Mouse (Mus musculus) spleen, adult 2 months (tissue): ENCODE measurements around the gene Mrps18a.

Experiments
- CTCF ChIP-seq: fragments of 200-500 bp; IDR thresholded peaks from 2 replicates; pipeline ENCODE4 v1.5.1; 2011; ENCODE audit warnings: mild to moderate bottlenecking, inconsistent platforms; ENCODE audit not compliant: insufficient read depth, insufficient read length, insufficient replicate concordance; ENCODE audit errors: extremely low read depth
- POLR2A ChIP-seq: fragments of 200-500 bp; IDR thresholded peaks from 2 replicates; pipeline ENCODE4 v1.6.1; 2011; ENCODE audit warnings: low read depth, low read length, inconsistent platforms

DNA sequence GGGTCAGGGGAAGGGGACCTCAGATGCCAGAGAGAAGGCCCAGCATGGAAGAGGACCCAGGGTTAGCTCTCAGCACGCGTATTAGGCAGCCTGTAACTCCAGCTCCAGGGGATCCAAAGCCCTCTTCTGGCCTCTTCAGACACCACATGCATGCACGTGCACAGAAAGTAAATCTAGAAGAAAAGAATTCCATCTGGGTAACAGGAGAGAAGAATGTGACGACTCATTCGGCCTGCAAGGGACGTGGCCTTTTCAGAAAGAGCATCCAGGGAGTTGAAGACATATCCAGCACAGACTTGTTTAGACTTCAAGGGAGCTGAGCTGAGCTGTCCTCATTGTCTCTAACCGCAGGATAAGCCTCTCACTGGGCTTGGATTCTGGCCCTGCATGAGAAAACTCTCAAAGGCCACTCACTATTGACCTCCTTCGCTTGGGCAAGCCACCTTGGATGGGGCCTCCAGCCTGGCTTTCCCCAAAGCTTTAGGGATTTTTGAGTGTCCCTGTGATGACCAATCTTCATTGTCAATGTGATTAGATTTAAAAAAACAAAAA lies 8.1 kb upstream of the Mrps18a start:
- TF ChIP-seq POLR2A (no peak), CTCF (no peak)
